26 mouse cellular contexts compared by ENCODE assay signal in the genomic region with DNA sequence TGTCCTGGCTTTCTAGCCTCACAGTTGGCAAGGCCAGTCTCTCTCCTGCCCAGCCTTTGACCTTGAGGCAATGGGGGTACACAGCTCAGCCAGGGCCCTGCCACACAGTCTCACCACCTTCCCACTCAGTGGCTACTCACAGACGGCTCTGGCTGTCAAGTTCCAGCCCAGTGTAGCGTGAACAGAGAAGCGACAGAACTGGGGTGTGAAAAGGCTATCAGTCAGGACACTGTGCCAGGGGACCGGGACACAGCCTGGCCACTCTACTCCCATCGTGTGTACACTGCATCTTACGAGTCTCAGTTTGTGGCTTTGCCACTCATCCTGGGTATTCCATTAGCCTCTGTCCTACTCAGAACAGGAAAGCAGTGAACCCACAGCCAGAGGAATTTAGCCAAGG. TPM values are rescaled to one million over a fixed set of nuclear protein-coding genes. Genes with fewer than 3 reads are reported as not detected.
DNase-seq lines count a peak whose midpoint lies in the region; ATAC-seq and TF ChIP-seq lines count a peak whose summit lies in the region.
"Had no signal": no experiment of that assay in that cellular context is flagged by ENCODE, and none has a peak within 500 bp of the region (broad histone marks: within the 10 kb centered on the region; RNA-seq: fewer than 3 reads in every experiment).

No protein-coding gene starts in this region.

- no peak for DNase-seq in cerebellum, adult 11-12 months
- DNase-seq in heart, embryonic 10.5 days (ENCODE audit: low spot score), result no peak
- no peak for DNase-seq in heart, postnatal 36 days
- no peak for DNase-seq in midbrain, embryonic 10.5 days (ENCODE audit: low spot score)
- DNase-seq in midbrain, postnatal 0 days (ENCODE audit: low spot score), result no peak
- no peak for DNase-seq in stomach, postnatal 0 days (ENCODE audit: low spot score)
- no peak for DNase-seq in frontal cortex, adult 2 months (ENCODE audit: extremely low spot score in 1 of 2, low spot score in 1 of 2)
- DNase-seq: adrenal gland, adult 8-10 months; gastrocnemius, postnatal 10 days; heart, postnatal 4 days; kidney, postnatal 25 days; lung, embryonic 14.5 days; lung, postnatal 14 days; right cerebral cortex, postnatal 14 days; thymus, postnatal 25 days had no signal

- peaks cover 6% of the 10 kb centered on the region for H3K27me3 ChIP-seq in heart, embryonic 10.5 days (ENCODE audit: insufficient read depth, poor library complexity, severe bottlenecking)
- no peaks in the 10 kb centered on the region for H3K27me3 ChIP-seq in midbrain, embryonic 10.5 days (ENCODE audit: low read depth, poor library complexity, severe bottlenecking)
- no peaks in the 10 kb centered on the region for H3K27me3 ChIP-seq in midbrain, postnatal 0 days (ENCODE audit: insufficient read depth, low read length)
- H3K27me3 ChIP-seq in stomach, postnatal 0 days (ENCODE audit: control insufficient read depth, insufficient read depth, low read length), result no peaks in the 10 kb centered on the region
- H3K27me3 ChIP-seq: embryonic facial prominence, embryonic 13.5 days; forebrain, embryonic 15.5 days; liver, embryonic 15.5 days; midbrain, embryonic 15.5 days; neural tube, embryonic 12.5 days; stomach, embryonic 15.5 days had no signal

- peak; percentile 39 for ATAC-seq in cerebellum, adult (ENCODE audit: insufficient number of reproducible peaks, low FRiP score, low TSS enrichment)
- no peak for ATAC-seq in midbrain, postnatal 0 days (ENCODE audit: low FRiP score)
- ATAC-seq in stomach, postnatal 0 days (ENCODE audit: low FRiP score, low TSS enrichment), result peak; percentile 50; the same call in 1 of the 2 replicates
- ATAC-seq: forebrain, embryonic 15.5 days; intestine, postnatal 0 days; midbrain, embryonic 15.5 days had no signal

- no peaks in the 10 kb centered on the region for H3K36me3 ChIP-seq in heart, embryonic 10.5 days
- H3K36me3 ChIP-seq in midbrain, embryonic 10.5 days, result no peaks in the 10 kb centered on the region
- H3K36me3 ChIP-seq in midbrain, postnatal 0 days (ENCODE audit: insufficient read depth, low read length), result peaks cover 5% of the 10 kb centered on the region; the same call in 1 of the 2 replicates
- no peaks in the 10 kb centered on the region for H3K36me3 ChIP-seq in stomach, postnatal 0 days (ENCODE audit: control insufficient read depth, insufficient read depth, low read length)
- H3K36me3 ChIP-seq: embryonic facial prominence, embryonic 13.5 days; forebrain, embryonic 10.5 days; forebrain, embryonic 15.5 days; liver, embryonic 15.5 days; midbrain, embryonic 15.5 days; neural tube, embryonic 12.5 days; stomach, embryonic 15.5 days had no signal

- H3K4me2 ChIP-seq in midbrain, postnatal 0 days (ENCODE audit: low read depth, low read length, poor library complexity, severe bottlenecking), result no peak overlapping the region
- H3K4me2 ChIP-seq in stomach, postnatal 0 days (replicated peaks; ENCODE audit: low read depth), result no peak overlapping the region
- H3K4me2 ChIP-seq: embryonic facial prominence, embryonic 13.5 days; forebrain, embryonic 15.5 days; hindbrain, embryonic 14.5 days; liver, embryonic 15.5 days; lung, embryonic 14.5 days; midbrain, embryonic 15.5 days; neural tube, embryonic 12.5 days; stomach, embryonic 15.5 days had no signal

- WGBS in heart, embryonic 10.5 days, result 56% methylated on average over 6 of the region's 6 CpGs
- whole genome bisulfite sequencing in midbrain, embryonic 10.5 days, result 69% methylated on average over 6 of the region's 6 CpGs
- 67% methylated on average over 6 of the region's 6 CpGs for WGBS in midbrain, postnatal 0 days
- WGBS in stomach, postnatal 0 days, result 75% methylated on average over 6 of the region's 6 CpGs

- no peak for TF ChIP-seq CTCF in midbrain, postnatal 0 days (IDR thresholded peaks at IDR 0.05)
- no peak for TF ChIP-seq CTCF in stomach, postnatal 0 days (IDR thresholded peaks at IDR 0.05; ENCODE audit: low read depth)

- no peak overlapping the region for H3K4me3 ChIP-seq in heart, embryonic 10.5 days
- H3K4me3 ChIP-seq in midbrain, embryonic 10.5 days, result no peak overlapping the region
- no peak overlapping the region for H3K4me3 ChIP-seq in midbrain, postnatal 0 days (ENCODE audit: low read depth, low read length)
- H3K4me3 ChIP-seq in stomach, postnatal 0 days (ENCODE audit: low read depth, low read length), result no peak overlapping the region
- H3K4me3 ChIP-seq: embryonic facial prominence, embryonic 13.5 days; forebrain, embryonic 10.5 days; forebrain, embryonic 15.5 days; liver, embryonic 15.5 days; midbrain, embryonic 15.5 days; myocyte; neural tube, embryonic 12.5 days; stomach, embryonic 15.5 days had no signal

- intact Hi-C loops in heart, postnatal 36 days (cut with DNase I), result no loop called here

- H3K9me3 ChIP-seq in heart, embryonic 10.5 days, result peaks cover 2% of the 10 kb centered on the region; the same call in 1 of the 2 replicates
- 0 out of 2 replicates have a peak, but pooled peaks cover 2% of the 10 kb centered on the region for H3K9me3 ChIP-seq in midbrain, embryonic 10.5 days (replicated peaks)
- no peaks in the 10 kb centered on the region for H3K9me3 ChIP-seq in midbrain, postnatal 0 days (ENCODE audit: low read length)
- no peaks in the 10 kb centered on the region for H3K9me3 ChIP-seq in stomach, postnatal 0 days (ENCODE audit: control insufficient read depth, low read length)
- H3K9me3 ChIP-seq: forebrain, embryonic 15.5 days; liver, embryonic 15.5 days; midbrain, embryonic 15.5 days; neural tube, embryonic 12.5 days; stomach, embryonic 15.5 days had no signal

- no peak overlapping the region for H3K9ac ChIP-seq in midbrain, postnatal 0 days (replicated peaks; ENCODE audit: low read length, poor library complexity, severe bottlenecking)
- H3K9ac ChIP-seq in stomach, postnatal 0 days (ENCODE audit: low read length), result no peak overlapping the region
- H3K9ac ChIP-seq: embryonic facial prominence, embryonic 13.5 days; forebrain, embryonic 15.5 days; hindbrain, embryonic 14.5 days; liver, embryonic 15.5 days; lung, embryonic 14.5 days; midbrain, embryonic 15.5 days; neural tube, embryonic 12.5 days; stomach, embryonic 15.5 days had no signal

- 0 out of 2 replicates have a peak overlapping the region, but pooled peaks have one; percentile 3 for H3K27ac ChIP-seq in heart, embryonic 10.5 days
- H3K27ac ChIP-seq in midbrain, embryonic 10.5 days (replicated peaks), result 0 out of 2 replicates have a peak overlapping the region, but pooled peaks have one; percentile 28
- no peak overlapping the region for H3K27ac ChIP-seq in midbrain, postnatal 0 days (ENCODE audit: low read depth, low read length)
- no peak overlapping the region for H3K27ac ChIP-seq in stomach, postnatal 0 days (replicated peaks)
- H3K27ac ChIP-seq: embryonic facial prominence, embryonic 13.5 days; forebrain, embryonic 10.5 days; forebrain, embryonic 15.5 days; hindbrain, embryonic 14.5 days; liver, embryonic 15.5 days; midbrain, embryonic 15.5 days; neural tube, embryonic 12.5 days; stomach, embryonic 15.5 days had no signal

- no peak for TF ChIP-seq EP300 in stomach, postnatal 0 days (optimal IDR thresholded peaks at IDR 0.05)

- peaks cover 9% of the 10 kb centered on the region; the same call in 1 of the 2 replicates for H3K4me1 ChIP-seq in heart, embryonic 10.5 days
- peaks cover 7% of the 10 kb centered on the region for H3K4me1 ChIP-seq in midbrain, embryonic 10.5 days
- no peaks in the 10 kb centered on the region for H3K4me1 ChIP-seq in midbrain, postnatal 0 days (ENCODE audit: insufficient read depth, low read length)
- no peaks in the 10 kb centered on the region for H3K4me1 ChIP-seq in stomach, postnatal 0 days (replicated peaks; ENCODE audit: control insufficient read depth, insufficient read depth)
- H3K4me1 ChIP-seq: embryonic facial prominence, embryonic 13.5 days; liver, embryonic 15.5 days; midbrain, embryonic 15.5 days; neural tube, embryonic 12.5 days; stomach, embryonic 15.5 days had no signal

RNA-seq across cellular contexts. Expression of gene Tbc1d2, which starts 46.5 kb away (rescaled TPM):
- polyA plus RNA-seq in heart, embryonic 10.5 days (2016; fragmentation: Nextera tagmentation; extraction: Ambion mirVana), result 0.55 and 0.98 TPM in 2 replicates
- total RNA-seq in heart, postnatal 36 days (2021), result 1 to 10 TPM; 1.6 to 1.9 TPM
- 0.65 and 0.76 TPM in 2 replicates for polyA plus RNA-seq in midbrain, embryonic 10.5 days (2016; fragmentation: Nextera tagmentation; extraction: Ambion mirVana)
- total RNA-seq in midbrain, postnatal 0 days (2014; rRNA removed), result 0.85 and 1.9 TPM in 2 replicates
- 0.52 and 0.55 TPM in 2 replicates for polyA plus RNA-seq in midbrain, postnatal 0 days (2015; fragmentation: Nextera tagmentation; extraction: Ambion mirVana)
- polyA plus RNA-seq in stomach, postnatal 0 days (2015; fragmentation: Nextera tagmentation; extraction: Ambion mirVana), result 2.7 and 3.4 TPM in 2 replicates
- 3.0 and 4.2 TPM in 2 replicates for polyA plus RNA-seq in frontal cortex, adult 2 months (2012; rRNA removed)

Comparison
In these comparisons a context has a peak if more than half of its experiments do, and no peak if none do; other contexts are left out.
1. H3K27ac ChIP-seq: peak in heart, embryonic 10.5 days (single experiment) and midbrain, embryonic 10.5 days (single experiment); none in midbrain, postnatal 0 days (single experiment) and stomach, postnatal 0 days (single experiment).